Mouse (Mus musculus) bone marrow, adult 2 months (tissue): ENCODE results near the gene Oxgr1.
"Not testable (repeated sequence)": the region's sequence is repeated elsewhere in the genome, so short reads cannot be mapped to it uniquely, and the experiment has no call there.

Experiments used
- CTCF ChIP-seq: fragments of 200-500 bp; IDR thresholded peaks from 2 replicates; pipeline ENCODE4 v1.5.1; 2011; ENCODE audit warnings: low read length, control low read depth; ENCODE audit not compliant: control insufficient read depth, insufficient read depth
- POLR2A ChIP-seq: fragments of 200-500 bp; IDR thresholded peaks from 2 replicates; pipeline ENCODE4 v1.6.1; 2011; ENCODE audit warnings: low read depth, mild to moderate bottlenecking, control low read depth, low read length, borderline replicate concordance; ENCODE audit not compliant: control insufficient read depth

- not testable (repeated sequence) for TF ChIP-seq CTCF, POLR2A
Observed at GRCm38 (mm10) chr14:119986351-119986750, 55.9 kb downstream of the Oxgr1 start.
